Comparison of ENCODE assay signal across 2 mouse cellular contexts in the genomic region with DNA sequence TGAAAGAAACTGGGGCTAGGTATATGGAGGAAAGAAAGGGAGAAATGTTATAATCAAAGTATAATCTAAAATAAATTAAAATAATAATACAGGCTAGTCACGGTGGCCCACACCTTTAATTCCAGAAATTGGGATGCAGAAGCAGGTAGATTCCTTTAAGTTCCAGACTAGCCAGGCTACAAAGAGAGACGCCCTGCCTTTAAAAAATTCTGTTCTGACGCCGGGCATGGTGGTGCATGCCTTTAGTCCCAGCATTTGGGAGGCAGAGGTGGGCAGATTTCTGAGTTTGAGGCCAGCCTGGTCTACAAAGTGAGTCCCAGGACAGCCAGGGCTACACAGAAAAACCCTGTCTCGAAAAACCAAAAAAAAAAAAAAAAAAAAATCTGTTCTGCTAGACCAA. TPM values are rescaled to one million over a fixed set of nuclear protein-coding genes. Genes with fewer than 3 reads are reported as not detected.
A peak's percentile ranks its signal among the peaks of the same experiment; 100 is the strongest.
DNase-seq lines count a peak whose midpoint lies in the region; ATAC-seq lines count a peak whose summit lies in the region.
"Not testable (repeated sequence)": the region's sequence is repeated elsewhere in the genome, so short reads cannot be mapped to it uniquely, and the experiment has no call there.

No protein-coding gene starts in this region.

- not testable (repeated sequence) for H3K9me3 ChIP-seq in liver, embryonic 15.5 days (replicated peaks); midbrain, embryonic 11.5 days (ENCODE audit: control insufficient read depth, low read length)

- not testable (repeated sequence) for ATAC-seq in liver, embryonic 15.5 days (ENCODE audit: insufficient read depth); midbrain, embryonic 11.5 days (ENCODE audit: low FRiP score)

- H3K36me3 ChIP-seq in liver, embryonic 15.5 days (replicated peaks); midbrain, embryonic 11.5 days (ENCODE audit: control insufficient read depth, insufficient read depth, low read length): not testable (repeated sequence)

- not testable (repeated sequence) for H3K4me3 ChIP-seq in liver, embryonic 15.5 days (replicated peaks); midbrain, embryonic 11.5 days (ENCODE audit: low read depth, low read length)

- 70% methylated on average over 5 of the region's 5 CpGs for WGBS in liver, embryonic 15.5 days (ENCODE audit: insufficient replicate concordance)
- WGBS in midbrain, embryonic 11.5 days: 80% methylated on average over 5 of the region's 5 CpGs

- peaks cover 75% of the 10 kb centered on the region for H3K4me1 ChIP-seq in liver, embryonic 15.5 days (replicated peaks)
- not testable (repeated sequence) for H3K4me1 ChIP-seq in midbrain, embryonic 11.5 days (ENCODE audit: control insufficient read depth, insufficient read depth, low read length)

- H3K4me2 ChIP-seq in liver, embryonic 15.5 days; midbrain, embryonic 11.5 days: not testable (repeated sequence)

- H3K27ac ChIP-seq in liver, embryonic 15.5 days (replicated peaks): peak overlapping the region; percentile 16; the same call in 1 of the 2 replicates
- H3K27ac ChIP-seq in midbrain, embryonic 11.5 days (ENCODE audit: low read depth, low read length): not testable (repeated sequence)

- H3K9ac ChIP-seq in liver, embryonic 15.5 days; midbrain, embryonic 11.5 days (ENCODE audit: low read length): not testable (repeated sequence)

- peak; percentile 56 for DNase-seq in midbrain, embryonic 11.5 days (ENCODE audit: low spot score, missing footprints)

- peaks cover 24% of the 10 kb centered on the region; the same call in 1 of the 2 replicates for H3K27me3 ChIP-seq in liver, embryonic 15.5 days
- not testable (repeated sequence) for H3K27me3 ChIP-seq in midbrain, embryonic 11.5 days (ENCODE audit: control insufficient read depth, insufficient read depth, low read length)

RNA-seq across cellular contexts. Expression of a gene that starts 3.8 kb away (rescaled TPM):
- polyA plus RNA-seq in liver, embryonic 15.5 days (2015; fragmentation: Nextera tagmentation; extraction: Ambion mirVana): 296 and 352 TPM in 2 replicates
- polyA plus RNA-seq in midbrain, embryonic 11.5 days (2014; fragmentation: Nextera tagmentation; extraction: Ambion mirVana): 588 and 638 TPM in 2 replicates

RNA-seq across cellular contexts. Expression of a gene that starts 15.5 kb away (rescaled TPM):
- 0.12 TPM in 2 replicates for polyA plus RNA-seq in liver, embryonic 15.5 days (2015; fragmentation: Nextera tagmentation; extraction: Ambion mirVana)
- 3.8 and 4.2 TPM in 2 replicates for polyA plus RNA-seq in midbrain, embryonic 11.5 days (2014; fragmentation: Nextera tagmentation; extraction: Ambion mirVana)

RNA-seq across cellular contexts. Expression of a gene that starts 40.9 kb away (rescaled TPM):
- 3.1 and 3.6 TPM in 2 replicates for polyA plus RNA-seq in liver, embryonic 15.5 days (2015; fragmentation: Nextera tagmentation; extraction: Ambion mirVana)
- 0.49 and 0.77 TPM in 2 replicates for polyA plus RNA-seq in midbrain, embryonic 11.5 days (2014; fragmentation: Nextera tagmentation; extraction: Ambion mirVana)

RNA-seq across cellular contexts. Expression of a gene that starts 43.6 kb away (rescaled TPM):
- polyA plus RNA-seq in liver, embryonic 15.5 days (2015; fragmentation: Nextera tagmentation; extraction: Ambion mirVana): 14.3 and 14.7 TPM in 2 replicates
- 12.5 and 12.7 TPM in 2 replicates for polyA plus RNA-seq in midbrain, embryonic 11.5 days (2014; fragmentation: Nextera tagmentation; extraction: Ambion mirVana)
